In the genomic region with DNA sequence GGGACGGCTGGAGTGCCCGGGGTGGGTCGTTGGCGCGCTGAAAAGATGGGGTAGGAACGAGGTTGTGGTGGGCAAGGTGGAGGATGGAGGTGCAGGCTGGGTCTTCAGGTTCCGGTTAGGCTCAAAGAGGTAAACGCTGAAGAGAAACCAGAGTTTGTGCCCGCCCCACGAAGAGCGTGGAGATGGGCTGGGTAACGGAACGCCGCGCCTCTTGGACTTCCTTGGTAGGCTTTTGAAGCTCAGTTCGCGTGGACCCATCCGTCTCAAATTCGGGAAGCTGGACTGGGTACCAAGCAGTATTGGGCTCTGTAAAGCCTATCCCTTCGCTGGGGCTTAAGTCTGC, we compare ENCODE assay signal across 8 mouse cellular contexts. TPM values are rescaled to one million over a fixed set of nuclear protein-coding genes. Genes with fewer than 3 reads are reported as not detected.
A peak's percentile ranks its signal among the peaks of the same experiment; 100 is the strongest.
DNase-seq lines count a peak whose midpoint lies in the region; ATAC-seq and TF ChIP-seq lines count a peak whose summit lies in the region.

No protein-coding gene starts in this region.

- no peak for TF ChIP-seq CTCF in lung, adult 2 months (IDR thresholded peaks at IDR 0.05; ENCODE audit: insufficient read depth, low read length)

- peak overlapping the region; percentile 69 for H3K4me2 ChIP-seq in intestine, embryonic 15.5 days (replicated peaks)

- peaks cover 29% of the 10 kb centered on the region for H3K36me3 ChIP-seq in forebrain, embryonic 10.5 days (replicated peaks)
- H3K36me3 ChIP-seq in intestine, embryonic 15.5 days, result peaks cover 7% of the 10 kb centered on the region

- no peak for TF ChIP-seq POLR2A in lung, adult 2 months (IDR thresholded peaks at IDR 0.05; ENCODE audit: borderline replicate concordance, extremely low read depth, low read depth, low read length)

- no peaks in the 10 kb centered on the region for H3K27me3 ChIP-seq in forebrain, embryonic 10.5 days (ENCODE audit: poor library complexity, severe bottlenecking)
- no peaks in the 10 kb centered on the region for H3K27me3 ChIP-seq in intestine, embryonic 15.5 days (replicated peaks)

- H3K27ac ChIP-seq in forebrain, embryonic 10.5 days, result peak overlapping the region; percentile 96
- peak overlapping the region; percentile 79 for H3K27ac ChIP-seq in intestine, embryonic 15.5 days

- H3K4me1 ChIP-seq in forebrain, embryonic 10.5 days, result peaks cover 28% of the 10 kb centered on the region
- peaks cover 3% of the 10 kb centered on the region; the same call in 1 of the 2 replicates for H3K4me1 ChIP-seq in intestine, embryonic 15.5 days (replicated peaks)
- no peaks in the 10 kb centered on the region; the same call in 1 of the 2 replicates for H3K4me1 ChIP-seq in lung, adult 2 months (ENCODE audit: control insufficient read depth, insufficient read depth, low read length)

- H3K9ac ChIP-seq in intestine, embryonic 15.5 days, result peak overlapping the region; percentile 70

- no peaks in the 10 kb centered on the region for H3K9me3 ChIP-seq in forebrain, embryonic 10.5 days
- no peaks in the 10 kb centered on the region for H3K9me3 ChIP-seq in intestine, embryonic 15.5 days

- H3K4me3 ChIP-seq in forebrain, embryonic 10.5 days, result peak overlapping the region; percentile 83
- peak overlapping the region; percentile 71 for H3K4me3 ChIP-seq in intestine, embryonic 15.5 days (replicated peaks)
- peak overlapping the region; percentile 85 for H3K4me3 ChIP-seq in lung, adult 2 months (replicated peaks; ENCODE audit: extremely low read depth, low read depth, low read length)

- peak; percentile 1 to 40 for DNase-seq in monocyte, adult 2 months (ENCODE audit: low read depth in 1 of 2, low spot score in 2 of 2)
- DNase-seq in forebrain, embryonic 10.5 days (ENCODE audit: extremely low spot score, low spot score), result no peak
- no peak for DNase-seq in lung, adult 2 months
- DNase-seq in right cerebral cortex, postnatal 14 days, result peak; percentile 41
- DNase-seq in cerebellum, adult 11 months, result no peak

- under 1% methylated on average over 20 of the region's 20 CpGs for WGBS in forebrain, embryonic 10.5 days
- WGBS in intestine, embryonic 15.5 days, result under 1% methylated on average over 20 of the region's 20 CpGs
- under 1% methylated on average over 20 of the region's 20 CpGs for WGBS in lung, adult 2 months

- ATAC-seq in monocyte, adult 5-6 weeks (replicated peaks; ENCODE audit: insufficient number of reproducible peaks, low FRiP score, low TSS enrichment, poor library complexity, severe bottlenecking), result no peak; the same call in none of the 2 replicates
- ATAC-seq in activated CD4-positive, CD25-positive, alpha-beta regulatory T cell, adult 4 months, result peak; percentile 58
- no peak; the same call in 1 of the 2 replicates for ATAC-seq in intestine, embryonic 15.5 days

RNA-seq across cellular contexts. Expression of gene Hmgb1, which starts 0.5 kb away (rescaled TPM):
- 536 to 650 TPM (median 623 TPM) in 3 replicates for total RNA-seq in monocyte, adult 5-6 weeks (2017)
- 1,000 to 10,000 TPM in 1 of 2 experiments, 100 to 1,000 TPM in 1; 402 to 1,098 TPM for polyA plus RNA-seq in activated CD4-positive, CD25-positive, alpha-beta regulatory T cell, adult 4 months (2017; shearing (Covaris generic))
- 1,643 and 1,661 TPM in 2 replicates for polyA plus RNA-seq in forebrain, embryonic 10.5 days (2016; fragmentation: Nextera tagmentation; extraction: Ambion mirVana)
- polyA plus RNA-seq in intestine, embryonic 15.5 days (2015; fragmentation: Nextera tagmentation; extraction: Ambion mirVana), result 1,042 and 1,306 TPM in 2 replicates
- 34.7 and 38.2 TPM in 2 replicates for polyA plus RNA-seq in lung, adult 2 months (2012; rRNA removed)

RNA-seq across cellular contexts. Expression of gene Uspl1, which starts 0.7 kb away (rescaled TPM):
- total RNA-seq in monocyte, adult 5-6 weeks (2017), result 55.5 to 70.2 TPM (median 59.1 TPM) in 3 replicates
- polyA plus RNA-seq in activated CD4-positive, CD25-positive, alpha-beta regulatory T cell, adult 4 months (2017; shearing (Covaris generic)), result 10 to 100 TPM; 27.9 to 28.5 TPM
- 73.3 and 76.2 TPM in 2 replicates for polyA plus RNA-seq in forebrain, embryonic 10.5 days (2016; fragmentation: Nextera tagmentation; extraction: Ambion mirVana)
- 33.7 and 37.1 TPM in 2 replicates for polyA plus RNA-seq in intestine, embryonic 15.5 days (2015; fragmentation: Nextera tagmentation; extraction: Ambion mirVana)
- 6.2 and 10.5 TPM in 2 replicates for polyA plus RNA-seq in lung, adult 2 months (2012; rRNA removed)

Comparison
In these comparisons a context has a peak if more than half of its experiments do, and no peak if none do; other contexts are left out.
1. DNase-seq: peak in monocyte, adult 2 months (2 of 2) and right cerebral cortex, postnatal 14 days (single experiment); none in forebrain, embryonic 10.5 days (single experiment), lung, adult 2 months (single experiment) and cerebellum, adult 11 months (single experiment).
2. RNA of gene Hmgb1, which starts 0.5 kb away (polyA plus RNA-seq): 1,643 to 1,661 TPM in forebrain, embryonic 10.5 days, 1,042 to 1,306 TPM in intestine, embryonic 15.5 days and 402 to 1,098 TPM in activated CD4-positive, CD25-positive, alpha-beta regulatory T cell, adult 4 months; 34.7 to 38.2 TPM in lung, adult 2 months; every median in the first group is over 10 times any median in the second.
3. Peak in every context shown above with its lines, with median percentiles within 50 percentile points of each other: H3K4me3 ChIP-seq.